Mouse (Mus musculus) heart, postnatal 36 days (tissue): ENCODE data around the gene Prkrip1. TPM values are rescaled to one million over a fixed set of nuclear protein-coding genes. Genes with fewer than 3 reads are reported as not detected.

Experiments
- total RNA-seq, 2 experiments: library from RNA; stranded (reverse); gene quantifications; 2 replicates each; pipeline ENCODE4 v1.2.3; 2021

Gene Prkrip1
- total RNA-seq, 2 experiments from 2014 or later: 15.2 to 20.5 TPM

Other genes starting within 250 kb of the Prkrip1 start
- under 1 TPM; 0.58 to 0.68 TPM for gene Ssc4d, start 224.4 kb downstream of the Prkrip1 start, total RNA-seq
- not detected for gene Zp3, start 218.9 kb downstream of the Prkrip1 start, total RNA-seq
- 1 to 10 TPM; 7.2 to 7.9 TPM for gene Dtx2, start 204.2 kb downstream of the Prkrip1 start, total RNA-seq
- gene Upk3b, start 160.5 kb downstream of the Prkrip1 start, total RNA-seq: 10 to 100 TPM; 17.9 to 28.6 TPM
- not detected for gene Upk3bl, start 144.5 kb downstream of the Prkrip1 start, total RNA-seq
- 1 to 10 TPM; 6.4 to 9.2 TPM for gene Rasa4, start 115.0 kb downstream of the Prkrip1 start, total RNA-seq
- 10 to 100 TPM; 74.0 to 76.8 TPM for gene Polr2j, start 82.3 kb downstream of the Prkrip1 start, total RNA-seq
- gene Lrwd1, start 62.9 kb downstream of the Prkrip1 start, total RNA-seq: 1 to 10 TPM; 5.7 to 6.6 TPM
- 1 to 10 TPM; 4.4 to 4.7 TPM for gene Alkbh4, start 62.8 kb downstream of the Prkrip1 start, total RNA-seq
- gene Orai2, start 28.2 kb downstream of the Prkrip1 start, total RNA-seq: 1 to 10 TPM; 1.2 to 1.3 TPM
- under 1 TPM; 0.43 to 0.83 TPM for gene Sh2b2, start 47.6 kb upstream of the Prkrip1 start, total RNA-seq